Mouse (Mus musculus): ENCODE data around the gene Kras.

Kras gene

GRCm38 (mm10) chr6:145249291-145250184 lies 501 bp downstream of the Kras start:
- DNase-seq (ENCODE audit: low read depth), result peak; percentile 22

- no peak for DNase-seq (ENCODE audit: low read depth)
Observed at GRCm38 (mm10) chr6:145247886-145248285, 2.2 kb downstream of the Kras start.

GRCm38 (mm10) chr6:145246841-145247240 lies 3.2 kb downstream of the Kras start:
- no peak for DNase-seq (ENCODE audit: low read depth)

GRCm38 (mm10) chr6:145242521-145242920 lies 7.5 kb downstream of the Kras start:
- peak; percentile 22 for DNase-seq (ENCODE audit: low read depth)

- no peak for DNase-seq (ENCODE audit: low read depth)
Observed at GRCm38 (mm10) chr6:145240285-145240684, 9.8 kb downstream of the Kras start.

- DNase-seq (ENCODE audit: low read depth), result no peak
Observed at GRCm38 (mm10) chr6:145237148-145237547, 12.9 kb downstream of the Kras start.

- no peak for DNase-seq (ENCODE audit: low read depth)
Observed at GRCm38 (mm10) chr6:145235367-145235766, 14.7 kb downstream of the Kras start.

- DNase-seq (ENCODE audit: low read depth), result no peak
Observed at GRCm38 (mm10) chr6:145234391-145234790, 15.6 kb downstream of the Kras start.

GRCm38 (mm10) chr6:145226296-145226695 lies 23.7 kb downstream of the Kras start:
- no peak for DNase-seq (ENCODE audit: low read depth)

GRCm38 (mm10) chr6:145224246-145224645 lies 25.8 kb downstream of the Kras start:
- no peak for DNase-seq (ENCODE audit: low read depth)

- no peak for DNase-seq (ENCODE audit: low read depth)
Observed at GRCm38 (mm10) chr6:145215826-145216225, 34.2 kb downstream of the Kras start.

GRCm38 (mm10) chr6:145213916-145214315 lies 36.1 kb downstream of the Kras start:
- no peak for DNase-seq (ENCODE audit: low read depth)

- DNase-seq (ENCODE audit: low read depth), result no peak
Observed at GRCm38 (mm10) chr6:145211376-145212305, 38.4 kb downstream of the Kras start.

- peak; percentile 100 for DNase-seq (ENCODE audit: low read depth)
Observed at GRCm38 (mm10) chr6:145210816-145211338, 39.2 kb downstream of the Kras start, which contains the start of the genes Casc1 and Etfrf1. Gene Casc1, minus strand, starts transcription at chr6:145211005. Gene Etfrf1, plus strand, starts transcription at chr6:145211134.

- DNase-seq (ENCODE audit: low read depth), result no peak
Observed at GRCm38 (mm10) chr6:145210056-145210680, 39.9 kb downstream of the Kras start.

GRCm38 (mm10) chr6:145205142-145205541 lies 44.9 kb downstream of the Kras start:
- DNase-seq (ENCODE audit: low read depth), result no peak

GRCm38 (mm10) chr6:145204440-145204839 lies 45.6 kb downstream of the Kras start:
- DNase-seq (ENCODE audit: low read depth), result no peak

GRCm38 (mm10) chr6:145202432-145203125 lies 47.5 kb downstream of the Kras start:
- DNase-seq (ENCODE audit: low read depth), result no peak

GRCm38 (mm10) chr6:145197949-145198686 lies 51.9 kb downstream of the Kras start:
- no peak for DNase-seq (ENCODE audit: low read depth)

GRCm38 (mm10) chr6:145193446-145193845 lies 56.6 kb downstream of the Kras start:
- no peak for DNase-seq (ENCODE audit: low read depth)
